14 mouse cellular contexts compared by ENCODE assay signal in genomic region chr11:65039517-65040095, GRCm38 (mm10).
A peak's percentile ranks its signal among the peaks of the same experiment; 100 is the strongest.
DNase-seq lines count a peak whose midpoint lies in the region; ATAC-seq and TF ChIP-seq lines count a peak whose summit lies in the region.
"Had no signal": no experiment of that assay in that cellular context is flagged by ENCODE, and none has a peak within 500 bp of the region (broad histone marks: within the 10 kb centered on the region; RNA-seq: fewer than 3 reads in every experiment).

No protein-coding gene starts in this region.

- no peak overlapping the region for H3K4me3 ChIP-seq in kidney, postnatal 0 days (replicated peaks; ENCODE audit: low read depth, low read length)
- no peak overlapping the region for H3K4me3 ChIP-seq in kidney, embryonic 14.5 days (ENCODE audit: low read length)
- no peak overlapping the region for H3K4me3 ChIP-seq in lung, embryonic 15.5 days
- H3K4me3 ChIP-seq in midbrain, postnatal 0 days (ENCODE audit: low read depth, low read length): no peak overlapping the region
- H3K4me3 ChIP-seq: liver, embryonic 13.5 days; midbrain, embryonic 12.5 days had no signal

- H3K9ac ChIP-seq in kidney, postnatal 0 days (ENCODE audit: low read depth, low read length): no peak overlapping the region
- no peak overlapping the region for H3K9ac ChIP-seq in kidney, embryonic 14.5 days (ENCODE audit: low read depth, low read length)
- H3K9ac ChIP-seq in lung, embryonic 15.5 days: no peak overlapping the region
- no peak overlapping the region for H3K9ac ChIP-seq in midbrain, postnatal 0 days (replicated peaks; ENCODE audit: low read length, poor library complexity, severe bottlenecking)
- H3K9ac ChIP-seq: liver, embryonic 13.5 days; midbrain, embryonic 12.5 days had no signal

- H3K27me3 ChIP-seq in kidney, postnatal 0 days (ENCODE audit: insufficient read depth, low read length): no peaks in the 10 kb centered on the region
- no peaks in the 10 kb centered on the region for H3K27me3 ChIP-seq in kidney, embryonic 14.5 days (ENCODE audit: control insufficient read depth, insufficient read depth, low read length)
- no peaks in the 10 kb centered on the region for H3K27me3 ChIP-seq in lung, embryonic 15.5 days
- H3K27me3 ChIP-seq in midbrain, postnatal 0 days (ENCODE audit: insufficient read depth, low read length): no peaks in the 10 kb centered on the region
- H3K27me3 ChIP-seq: liver, embryonic 13.5 days; midbrain, embryonic 12.5 days had no signal

- H3K36me3 ChIP-seq in kidney, postnatal 0 days (ENCODE audit: insufficient read depth, low read length): no peaks in the 10 kb centered on the region
- no peaks in the 10 kb centered on the region for H3K36me3 ChIP-seq in kidney, embryonic 14.5 days (ENCODE audit: control insufficient read depth, insufficient read depth, low read length)
- no peaks in the 10 kb centered on the region for H3K36me3 ChIP-seq in lung, embryonic 15.5 days
- peaks cover 13% of the 10 kb centered on the region for H3K36me3 ChIP-seq in midbrain, postnatal 0 days (ENCODE audit: insufficient read depth, low read length)
- H3K36me3 ChIP-seq: liver, embryonic 13.5 days; midbrain, embryonic 12.5 days had no signal

- no peak overlapping the region for H3K4me2 ChIP-seq in kidney, postnatal 0 days (ENCODE audit: low read length)
- H3K4me2 ChIP-seq in kidney, embryonic 14.5 days (replicated peaks; ENCODE audit: low read depth, low read length): no peak overlapping the region
- peak overlapping the region; percentile 26 for H3K4me2 ChIP-seq in lung, embryonic 15.5 days
- H3K4me2 ChIP-seq in midbrain, postnatal 0 days (ENCODE audit: low read depth, low read length, poor library complexity, severe bottlenecking): no peak overlapping the region
- H3K4me2 ChIP-seq: liver, embryonic 13.5 days; midbrain, embryonic 12.5 days had no signal

- H3K4me1 ChIP-seq in kidney, postnatal 0 days (replicated peaks; ENCODE audit: insufficient read depth, low read length): no peaks in the 10 kb centered on the region
- no peaks in the 10 kb centered on the region for H3K4me1 ChIP-seq in kidney, embryonic 14.5 days (ENCODE audit: control insufficient read depth, insufficient read depth, low read length)
- peaks cover 19% of the 10 kb centered on the region for H3K4me1 ChIP-seq in lung, embryonic 15.5 days
- H3K4me1 ChIP-seq in midbrain, postnatal 0 days (ENCODE audit: insufficient read depth, low read length): no peaks in the 10 kb centered on the region
- H3K4me1 ChIP-seq: liver, embryonic 13.5 days had no signal

- H3K9me3 ChIP-seq in kidney, postnatal 0 days (replicated peaks; ENCODE audit: low read length): no peaks in the 10 kb centered on the region
- H3K9me3 ChIP-seq in kidney, embryonic 14.5 days (ENCODE audit: control insufficient read depth, low read length): no peaks in the 10 kb centered on the region
- H3K9me3 ChIP-seq in lung, embryonic 15.5 days: no peaks in the 10 kb centered on the region
- no peaks in the 10 kb centered on the region for H3K9me3 ChIP-seq in midbrain, postnatal 0 days (ENCODE audit: low read length)
- H3K9me3 ChIP-seq: liver, embryonic 13.5 days; midbrain, embryonic 12.5 days had no signal

- 56% methylated on average over 12 of the region's 12 CpGs for WGBS in kidney, postnatal 0 days
- 56% methylated on average over 12 of the region's 12 CpGs for WGBS in kidney, embryonic 14.5 days
- 24% methylated on average over 12 of the region's 12 CpGs for WGBS in lung, embryonic 15.5 days
- WGBS in midbrain, postnatal 0 days: 41% methylated on average over 12 of the region's 12 CpGs

- DNase-seq in embryo, embryonic 10.5 days (ENCODE audit: low spot score): peak; percentile 10
- no peak for DNase-seq in embryo, embryonic 9.5 days (ENCODE audit: extremely low spot score)
- DNase-seq in kidney, postnatal 0 days (ENCODE audit: low spot score): no peak
- DNase-seq in midbrain, postnatal 0 days (ENCODE audit: low spot score): peak; percentile 13
- no peak for DNase-seq in cerebellum, adult 18-20 months
- DNase-seq in ovary, postnatal 10 days (ENCODE audit: low spot score): no peak
- DNase-seq: cerebellum, adult 11 months; kidney, adult 8-10 months; liver, embryonic 13.5 days; right cerebral cortex, postnatal 14 days; thymus, postnatal 25 days had no signal

- ATAC-seq in kidney, postnatal 0 days (replicated peaks; ENCODE audit: low FRiP score, low read depth): no peak
- no peak for ATAC-seq in kidney, embryonic 14.5 days (ENCODE audit: low FRiP score, low TSS enrichment)
- peak; percentile 81 for ATAC-seq in lung, embryonic 15.5 days (ENCODE audit: borderline replicate concordance, extremely low read depth, low FRiP score, low TSS enrichment)
- ATAC-seq in midbrain, postnatal 0 days (ENCODE audit: low FRiP score): no peak

- H3K27ac ChIP-seq in kidney, postnatal 0 days: 0 out of 2 replicates have a peak overlapping the region, but pooled peaks have one; percentile 19
- H3K27ac ChIP-seq in kidney, embryonic 14.5 days (ENCODE audit: low read depth, low read length): no peak overlapping the region
- H3K27ac ChIP-seq in lung, embryonic 15.5 days: peak overlapping the region; percentile 75
- H3K27ac ChIP-seq in midbrain, postnatal 0 days (ENCODE audit: low read depth, low read length): no peak overlapping the region
- H3K27ac ChIP-seq: liver, embryonic 13.5 days; midbrain, embryonic 12.5 days had no signal

- no peak for TF ChIP-seq CTCF in kidney, postnatal 0 days (IDR thresholded peaks at IDR 0.05; ENCODE audit: low read depth)
- no peak for TF ChIP-seq CTCF in midbrain, postnatal 0 days (IDR thresholded peaks at IDR 0.05)

Comparison
In these comparisons a context has a peak if more than half of its experiments do, and no peak if none do; other contexts are left out.
1. DNase-seq: peak in embryo, embryonic 10.5 days (single experiment) and midbrain, postnatal 0 days (single experiment); none in embryo, embryonic 9.5 days (single experiment), kidney, postnatal 0 days (single experiment), cerebellum, adult 18-20 months (0 of 2) and ovary, postnatal 10 days (single experiment).
2. H3K27ac ChIP-seq: peak in kidney, postnatal 0 days (single experiment) and lung, embryonic 15.5 days (single experiment); none in kidney, embryonic 14.5 days (single experiment) and midbrain, postnatal 0 days (single experiment).